17 mouse cellular contexts compared by ENCODE assay signal in genomic region chr17:78274609-78275506, GRCm38 (mm10).
DNase-seq lines count a peak whose midpoint lies in the region; ATAC-seq and TF ChIP-seq lines count a peak whose summit lies in the region.
"Had no signal": no experiment of that assay in that cellular context is flagged by ENCODE, and none has a peak within 500 bp of the region (broad histone marks: within the 10 kb centered on the region; RNA-seq: fewer than 3 reads in every experiment).

No protein-coding gene starts in this region.

- H3K27ac ChIP-seq in embryonic facial prominence, embryonic 13.5 days: no peak overlapping the region
- no peak overlapping the region for H3K27ac ChIP-seq in embryonic facial prominence, embryonic 10.5 days (replicated peaks)
- no peak overlapping the region for H3K27ac ChIP-seq in lung, embryonic 14.5 days (ENCODE audit: low read depth)
- H3K27ac ChIP-seq in forebrain, embryonic 16.5 days (ENCODE audit: low read length): peak overlapping the region; percentile 47
- no peak overlapping the region for H3K27ac ChIP-seq in midbrain, postnatal 0 days (ENCODE audit: low read depth, low read length)
- H3K27ac ChIP-seq in heart, embryonic 11.5 days (ENCODE audit: low read depth, low read length): no peak overlapping the region
- H3K27ac ChIP-seq: hindbrain, embryonic 10.5 days; kidney, embryonic 15.5 days; lung, embryonic 15.5 days; neural tube, embryonic 12.5 days had no signal

- H3K9ac ChIP-seq in embryonic facial prominence, embryonic 13.5 days: 0 out of 2 replicates have a peak overlapping the region, but pooled peaks have one; percentile 21
- no peak overlapping the region for H3K9ac ChIP-seq in lung, embryonic 14.5 days
- H3K9ac ChIP-seq in forebrain, embryonic 16.5 days (replicated peaks; ENCODE audit: low read depth, low read length): no peak overlapping the region; the same call in 1 of the 2 replicates
- H3K9ac ChIP-seq in midbrain, postnatal 0 days (replicated peaks; ENCODE audit: low read length, poor library complexity, severe bottlenecking): no peak overlapping the region
- no peak overlapping the region for H3K9ac ChIP-seq in heart, embryonic 11.5 days (ENCODE audit: low read depth, low read length)
- H3K9ac ChIP-seq: heart, embryonic 12.5 days; kidney, embryonic 15.5 days; lung, embryonic 15.5 days; neural tube, embryonic 12.5 days had no signal

- H3K4me1 ChIP-seq in embryonic facial prominence, embryonic 13.5 days: peaks cover 42% of the 10 kb centered on the region
- peaks cover 27% of the 10 kb centered on the region for H3K4me1 ChIP-seq in embryonic facial prominence, embryonic 10.5 days
- peaks cover 28% of the 10 kb centered on the region for H3K4me1 ChIP-seq in lung, embryonic 14.5 days (ENCODE audit: insufficient read depth)
- H3K4me1 ChIP-seq in forebrain, embryonic 16.5 days (replicated peaks; ENCODE audit: control insufficient read depth, insufficient read depth, low read length): peaks cover 48% of the 10 kb centered on the region
- H3K4me1 ChIP-seq in midbrain, postnatal 0 days (ENCODE audit: insufficient read depth, low read length): peaks cover 3% of the 10 kb centered on the region; the same call in 1 of the 2 replicates
- H3K4me1 ChIP-seq in heart, embryonic 11.5 days (ENCODE audit: control insufficient read depth, insufficient read depth, low read length): peaks cover 7% of the 10 kb centered on the region; the same call in 1 of the 2 replicates

- no peak overlapping the region for H3K4me3 ChIP-seq in embryonic facial prominence, embryonic 13.5 days
- no peak overlapping the region for H3K4me3 ChIP-seq in embryonic facial prominence, embryonic 10.5 days
- no peak overlapping the region for H3K4me3 ChIP-seq in lung, embryonic 14.5 days (ENCODE audit: low read depth, low read length)
- no peak overlapping the region for H3K4me3 ChIP-seq in forebrain, embryonic 16.5 days (replicated peaks; ENCODE audit: low read length)
- no peak overlapping the region for H3K4me3 ChIP-seq in midbrain, postnatal 0 days (ENCODE audit: low read depth, low read length)
- no peak overlapping the region for H3K4me3 ChIP-seq in heart, embryonic 11.5 days (ENCODE audit: low read depth, low read length)
- H3K4me3 ChIP-seq: heart, embryonic 12.5 days; hindbrain, embryonic 10.5 days; kidney, embryonic 15.5 days; lung, embryonic 15.5 days; neural tube, embryonic 12.5 days had no signal

- H3K27me3 ChIP-seq in embryonic facial prominence, embryonic 13.5 days: no peaks in the 10 kb centered on the region
- no peaks in the 10 kb centered on the region for H3K27me3 ChIP-seq in embryonic facial prominence, embryonic 10.5 days (replicated peaks; ENCODE audit: low read depth, poor library complexity, severe bottlenecking)
- H3K27me3 ChIP-seq in lung, embryonic 14.5 days (ENCODE audit: insufficient read depth, low read length): no peaks in the 10 kb centered on the region
- H3K27me3 ChIP-seq in forebrain, embryonic 16.5 days (replicated peaks; ENCODE audit: control insufficient read depth, insufficient read depth, low read length): no peaks in the 10 kb centered on the region
- H3K27me3 ChIP-seq in midbrain, postnatal 0 days (ENCODE audit: insufficient read depth, low read length): no peaks in the 10 kb centered on the region
- H3K27me3 ChIP-seq in heart, embryonic 11.5 days (ENCODE audit: control insufficient read depth, insufficient read depth, low read length): no peaks in the 10 kb centered on the region
- H3K27me3 ChIP-seq: heart, embryonic 12.5 days; kidney, embryonic 15.5 days; lung, embryonic 15.5 days; neural tube, embryonic 12.5 days had no signal

- no peak for DNase-seq in embryonic facial prominence, embryonic 10.5 days (ENCODE audit: low spot score)
- DNase-seq in lung, embryonic 14.5 days: peak; percentile 45
- DNase-seq in lung, postnatal 14 days: no peak
- DNase-seq in midbrain, postnatal 0 days (ENCODE audit: low spot score): peak; percentile 32
- DNase-seq in thymus, postnatal 36 days: no peak
- DNase-seq: adrenal gland, postnatal 10 days; layer of hippocampus, adult 9-11 months; liver; spleen, adult 18-20 months had no signal

- no peak for TF ChIP-seq CTCF in lung, embryonic 14.5 days (IDR thresholded peaks at IDR 0.05; ENCODE audit: low read depth)
- no peak for TF ChIP-seq CTCF in midbrain, postnatal 0 days (IDR thresholded peaks at IDR 0.05)

- H3K4me2 ChIP-seq in embryonic facial prominence, embryonic 13.5 days: no peak overlapping the region
- no peak overlapping the region for H3K4me2 ChIP-seq in lung, embryonic 14.5 days
- peak overlapping the region; percentile 12 for H3K4me2 ChIP-seq in forebrain, embryonic 16.5 days (ENCODE audit: low read length)
- no peak overlapping the region for H3K4me2 ChIP-seq in midbrain, postnatal 0 days (ENCODE audit: low read depth, low read length, poor library complexity, severe bottlenecking)
- H3K4me2 ChIP-seq in heart, embryonic 11.5 days: no peak overlapping the region
- H3K4me2 ChIP-seq: heart, embryonic 12.5 days; kidney, embryonic 15.5 days; lung, embryonic 15.5 days; neural tube, embryonic 12.5 days had no signal

- WGBS in embryonic facial prominence, embryonic 13.5 days: 78% methylated on average over 7 of the region's 7 CpGs
- 83% methylated on average over 7 of the region's 7 CpGs for WGBS in embryonic facial prominence, embryonic 10.5 days
- WGBS in lung, embryonic 14.5 days: 65% methylated on average over 7 of the region's 7 CpGs
- WGBS in forebrain, embryonic 16.5 days: 48% methylated on average over 7 of the region's 7 CpGs
- 49% methylated on average over 7 of the region's 7 CpGs for WGBS in midbrain, postnatal 0 days
- WGBS in heart, embryonic 11.5 days (ENCODE audit: insufficient replicate concordance): 81% methylated on average over 7 of the region's 7 CpGs

- no peak for ATAC-seq in embryonic facial prominence, embryonic 13.5 days (ENCODE audit: insufficient number of reproducible peaks, insufficient read depth, low FRiP score, low TSS enrichment, low read depth)
- ATAC-seq in lung, embryonic 14.5 days (ENCODE audit: insufficient read depth): no peak
- peak; percentile 71 for ATAC-seq in forebrain, embryonic 16.5 days
- ATAC-seq in midbrain, postnatal 0 days (ENCODE audit: low FRiP score): no peak
- ATAC-seq in heart, embryonic 11.5 days (replicated peaks; ENCODE audit: insufficient number of reproducible peaks, low FRiP score, low TSS enrichment): no peak

- H3K36me3 ChIP-seq in embryonic facial prominence, embryonic 13.5 days: no peaks in the 10 kb centered on the region
- no peaks in the 10 kb centered on the region for H3K36me3 ChIP-seq in embryonic facial prominence, embryonic 10.5 days (replicated peaks)
- no peaks in the 10 kb centered on the region for H3K36me3 ChIP-seq in lung, embryonic 14.5 days (ENCODE audit: insufficient read depth)
- no peaks in the 10 kb centered on the region for H3K36me3 ChIP-seq in forebrain, embryonic 16.5 days (ENCODE audit: control insufficient read depth, insufficient read depth)
- no peaks in the 10 kb centered on the region for H3K36me3 ChIP-seq in midbrain, postnatal 0 days (ENCODE audit: insufficient read depth, low read length)
- H3K36me3 ChIP-seq in heart, embryonic 11.5 days (ENCODE audit: control insufficient read depth, insufficient read depth, low read length): no peaks in the 10 kb centered on the region
- H3K36me3 ChIP-seq: heart, embryonic 12.5 days; hindbrain, embryonic 10.5 days; kidney, embryonic 15.5 days; lung, embryonic 15.5 days; neural tube, embryonic 12.5 days had no signal

- H3K9me3 ChIP-seq in embryonic facial prominence, embryonic 13.5 days: no peaks in the 10 kb centered on the region
- H3K9me3 ChIP-seq in embryonic facial prominence, embryonic 10.5 days: no peaks in the 10 kb centered on the region
- H3K9me3 ChIP-seq in lung, embryonic 14.5 days (ENCODE audit: low read depth, low read length): no peaks in the 10 kb centered on the region
- no peaks in the 10 kb centered on the region for H3K9me3 ChIP-seq in forebrain, embryonic 16.5 days (ENCODE audit: control insufficient read depth, low read length)
- no peaks in the 10 kb centered on the region for H3K9me3 ChIP-seq in midbrain, postnatal 0 days (ENCODE audit: low read length)
- no peaks in the 10 kb centered on the region for H3K9me3 ChIP-seq in heart, embryonic 11.5 days (replicated peaks; ENCODE audit: control insufficient read depth, low read length)
- H3K9me3 ChIP-seq: heart, embryonic 12.5 days; hindbrain, embryonic 10.5 days; kidney, embryonic 15.5 days; lung, embryonic 15.5 days; neural tube, embryonic 12.5 days had no signal

Comparison
In these comparisons a context has a peak if more than half of its experiments do, and no peak if none do; other contexts are left out.
1. DNase-seq: peak in lung, embryonic 14.5 days (single experiment) and midbrain, postnatal 0 days (single experiment); none in embryonic facial prominence, embryonic 10.5 days (single experiment), lung, postnatal 14 days (single experiment) and thymus, postnatal 36 days (0 of 2).